Mouse (Mus musculus): ENCODE measurements around the gene Washc1. TPM values are rescaled to one million over a fixed set of nuclear protein-coding genes. Genes with fewer than 3 reads are reported as not detected.

The Washc1 gene
- polyA plus RNA-seq, 1 experiment from 2014 or later, result 18.6 TPM

- Histone ChIP-seq H3K4me3 (replicated peaks) (no peak overlapping the region), H3K4me1 (replicated peaks) (0 out of 2 replicates have a peak, but pooled peaks cover 3% of the 10 kb centered on the region), H3K27ac (no peak overlapping the region), H3K4me2 (no peak overlapping the region), H3K9me3 (replicated peaks) (no peaks in the 10 kb centered on the region), H3K9ac (no peak overlapping the region), H3K36me3 (peaks cover 51% of the 10 kb centered on the region), H3K27me3 (no peaks in the 10 kb centered on the region)
- no peak for ATAC-seq (ENCODE audit: low read depth)
- WGBS (ENCODE audit: insufficient replicate concordance), result 84% methylated on average over 2 of the region's 2 CpGs
- no peak for DNase-seq
These were observed 20.0 kb upstream of the Washc1 start for GRCm38 (mm10) chr17:66091392-66091791.

GRCm38 (mm10) chr17:66092065-66092464, 19.3 kb upstream of the Washc1 start:
- peaks cover 7% of the 10 kb centered on the region; the same call in 1 of the 2 replicates for H3K4me1 ChIP-seq (replicated peaks)
- DNase-seq (no peak), ATAC-seq (ENCODE audit: low read depth) (no peak)
- no peak overlapping the region for H3K4me2 ChIP-seq
- H3K9ac ChIP-seq, result no peak overlapping the region
- H3K27ac ChIP-seq, result no peak overlapping the region
- 90% methylated on average over 2 of the region's 2 CpGs for WGBS (ENCODE audit: insufficient replicate concordance)
- no peaks in the 10 kb centered on the region for H3K27me3 ChIP-seq
- no peaks in the 10 kb centered on the region for H3K9me3 ChIP-seq (replicated peaks)
- H3K4me3 ChIP-seq (replicated peaks), result no peak overlapping the region
- peaks cover 45% of the 10 kb centered on the region for H3K36me3 ChIP-seq

- Histone ChIP-seq H3K9me3 (replicated peaks) (no peaks in the 10 kb centered on the region), H3K4me2 (no peak overlapping the region), H3K27ac (no peak overlapping the region), H3K27me3 (no peaks in the 10 kb centered on the region), H3K4me1 (replicated peaks) (peaks cover 7% of the 10 kb centered on the region; the same call in 1 of the 2 replicates), H3K9ac (no peak overlapping the region), H3K36me3 (peaks cover 43% of the 10 kb centered on the region), H3K4me3 (replicated peaks) (no peak overlapping the region)
- DNase-seq, result no peak
- WGBS (ENCODE audit: insufficient replicate concordance), result 71% methylated on average over 3 of the region's 3 CpGs
- no peak for ATAC-seq (ENCODE audit: low read depth)
These were observed 18.7 kb upstream of the Washc1 start for GRCm38 (mm10) chr17:66092664-66093063.

GRCm38 (mm10) chr17:66100566-66101379, 10.6 kb upstream of the Washc1 start:
- H3K4me1 ChIP-seq (replicated peaks), result peaks cover 43% of the 10 kb centered on the region
- peaks cover 5% of the 10 kb centered on the region; the same call in 1 of the 2 replicates for H3K36me3 ChIP-seq
- peak overlapping the region; percentile 92 for H3K27ac ChIP-seq
- WGBS (ENCODE audit: insufficient replicate concordance), result 1% methylated on average over 41 of the region's 41 CpGs
- H3K4me2 ChIP-seq, result peak overlapping the region; percentile 83
- DNase-seq (no peak), ATAC-seq (ENCODE audit: low read depth) (peak; percentile 55)
- no peaks in the 10 kb centered on the region for H3K27me3 ChIP-seq
- H3K4me3 ChIP-seq (replicated peaks), result peak overlapping the region; percentile 98
- no peaks in the 10 kb centered on the region for H3K9me3 ChIP-seq (replicated peaks)
- peak overlapping the region; percentile 99 for H3K9ac ChIP-seq

GRCm38 (mm10) chr17:66101380-66102330, 9.7 kb upstream of the Washc1 start, which contains the start of gene Ndufv2:
Ndufv2 (minus strand) TSS chr17:66101559.
- Histone ChIP-seq H3K9me3 (replicated peaks) (no peaks in the 10 kb centered on the region), H3K4me3 (replicated peaks) (peak within 1 kb of the TSS; percentile 98), H3K27ac (peak within 1 kb of the TSS; percentile 93), H3K4me1 (replicated peaks) (peaks cover 40% of the 10 kb centered on the region), H3K9ac (peak within 1 kb of the TSS; percentile 99), H3K27me3 (no peaks in the 10 kb centered on the region), H3K36me3 (peaks cover 5% of the 10 kb centered on the region; the same call in 1 of the 2 replicates), H3K4me2 (peak within 1 kb of the TSS; percentile 83)
- ATAC-seq (ENCODE audit: low read depth) (peak; percentile 99), DNase-seq (peak; percentile 94)
- under 1% methylated on average over 67 of the region's 67 CpGs for WGBS (ENCODE audit: insufficient replicate concordance)

GRCm38 (mm10) chr17:66104076-66104475, 7.3 kb upstream of the Washc1 start:
- ATAC-seq (ENCODE audit: low read depth), result no peak
- Histone ChIP-seq H3K9me3 (replicated peaks) (no peaks in the 10 kb centered on the region), H3K27ac (no peak overlapping the region), H3K36me3 (no peaks in the 10 kb centered on the region), H3K27me3 (no peaks in the 10 kb centered on the region), H3K4me3 (replicated peaks) (no peak overlapping the region), H3K9ac (no peak overlapping the region), H3K4me1 (replicated peaks) (peaks cover 43% of the 10 kb centered on the region), H3K4me2 (no peak overlapping the region)
- 68% methylated on average over 7 of the region's 7 CpGs for WGBS (ENCODE audit: insufficient replicate concordance)
- no peak for DNase-seq

- no peak overlapping the region for H3K9ac ChIP-seq
- WGBS (ENCODE audit: insufficient replicate concordance), result 51% methylated on average over 10 of the region's 10 CpGs
These were observed 4.6 kb upstream of the Washc1 start for GRCm38 (mm10) chr17:66106601-66107267.

GRCm38 (mm10) chr17:66107466-66107865, 3.9 kb upstream of the Washc1 start:
- WGBS (ENCODE audit: insufficient replicate concordance), result 67% methylated on average over 8 of the region's 8 CpGs
- no peak for DNase-seq
- H3K27me3 ChIP-seq, result no peaks in the 10 kb centered on the region
- no peak overlapping the region for H3K9ac ChIP-seq
- no peak overlapping the region for H3K27ac ChIP-seq
- ATAC-seq (ENCODE audit: low read depth), result no peak
- H3K36me3 ChIP-seq, result no peaks in the 10 kb centered on the region
- H3K4me2 ChIP-seq, result no peak overlapping the region
- peaks cover 48% of the 10 kb centered on the region for H3K4me1 ChIP-seq (replicated peaks)
- H3K4me3 ChIP-seq (replicated peaks), result no peak overlapping the region
- no peaks in the 10 kb centered on the region for H3K9me3 ChIP-seq (replicated peaks)

More at GRCm38 (mm10) chr17:66106601-66107267, 4.6 kb upstream of the Washc1 start:
- Histone ChIP-seq H3K27me3 (no peaks in the 10 kb centered on the region), H3K9me3 (replicated peaks) (no peaks in the 10 kb centered on the region), H3K4me3 (replicated peaks) (no peak overlapping the region), H3K27ac (no peak overlapping the region), H3K36me3 (no peaks in the 10 kb centered on the region), H3K4me1 (replicated peaks) (peaks cover 48% of the 10 kb centered on the region), H3K4me2 (no peak overlapping the region)
- no peak for ATAC-seq (ENCODE audit: low read depth)
- DNase-seq, result peak; percentile 44

- H3K9me3 ChIP-seq (replicated peaks), result no peaks in the 10 kb centered on the region
- peaks cover 53% of the 10 kb centered on the region for H3K4me1 ChIP-seq (replicated peaks)
- no peak for DNase-seq
- H3K4me3 ChIP-seq (replicated peaks), result no peak overlapping the region
- 59% methylated on average over 4 of the region's 4 CpGs for WGBS (ENCODE audit: insufficient replicate concordance)
- H3K9ac ChIP-seq, result no peak overlapping the region
- H3K27me3 ChIP-seq, result no peaks in the 10 kb centered on the region
- no peak overlapping the region for H3K27ac ChIP-seq
- no peak for ATAC-seq (ENCODE audit: low read depth)
- no peak overlapping the region for H3K4me2 ChIP-seq
- H3K36me3 ChIP-seq, result no peaks in the 10 kb centered on the region
These were observed 3.1 kb upstream of the Washc1 start for GRCm38 (mm10) chr17:66108198-66108597.

GRCm38 (mm10) chr17:66110746-66111145, 599 bp upstream of the Washc1 start:
- Histone ChIP-seq H3K27ac (peak overlapping the region; percentile 75), H3K4me1 (replicated peaks) (peaks cover 45% of the 10 kb centered on the region), H3K4me2 (peak overlapping the region; percentile 71), H3K4me3 (replicated peaks) (peak overlapping the region; percentile 75), H3K9me3 (replicated peaks) (no peaks in the 10 kb centered on the region), H3K9ac (peak overlapping the region; percentile 76), H3K36me3 (peaks cover 24% of the 10 kb centered on the region), H3K27me3 (no peaks in the 10 kb centered on the region)
- DNase-seq, result no peak
- 21% methylated on average over 6 of the region's 6 CpGs for WGBS (ENCODE audit: insufficient replicate concordance)
- ATAC-seq (ENCODE audit: low read depth), result no peak

Measured in liver, embryonic 13.5 days (tissue).